Comparison of ENCODE assay signal across 14 mouse cellular contexts in genomic region chr13:54994576-54994975, GRCm38 (mm10). TPM values are rescaled to one million over a fixed set of nuclear protein-coding genes. Genes with fewer than 3 reads are reported as not detected.
DNase-seq lines count a peak whose midpoint lies in the region; ATAC-seq and TF ChIP-seq lines count a peak whose summit lies in the region.
"Had no signal": no experiment of that assay in that cellular context is flagged by ENCODE, and none has a peak within 500 bp of the region (broad histone marks: within the 10 kb centered on the region; RNA-seq: fewer than 3 reads in every experiment).

No protein-coding gene starts in this region.

- H3K4me2 ChIP-seq in heart, embryonic 13.5 days: no peak overlapping the region
- peak overlapping the region; percentile 16; the same call in 1 of the 2 replicates for H3K4me2 ChIP-seq in forebrain, embryonic 12.5 days
- H3K4me2 ChIP-seq in neural tube, embryonic 14.5 days (ENCODE audit: low read depth, low read length): no peak overlapping the region

- no peak for TF ChIP-seq CTCF in heart, adult 2 months (IDR thresholded peaks at IDR 0.05)

- no peak for TF ChIP-seq POLR2A in heart, adult 2 months (IDR thresholded peaks at IDR 0.05; ENCODE audit: insufficient read depth, low read depth, low read length)

- no peaks in the 10 kb centered on the region for H3K9me3 ChIP-seq in heart, embryonic 13.5 days
- no peaks in the 10 kb centered on the region for H3K9me3 ChIP-seq in forebrain, embryonic 12.5 days
- no peaks in the 10 kb centered on the region for H3K9me3 ChIP-seq in neural tube, embryonic 14.5 days (ENCODE audit: control insufficient read depth, low read length)

- H3K27ac ChIP-seq in heart, embryonic 13.5 days (replicated peaks): peak overlapping the region; percentile 56
- no peak overlapping the region for H3K27ac ChIP-seq in heart, adult 2 months
- H3K27ac ChIP-seq in forebrain, embryonic 12.5 days: peak overlapping the region; percentile 59
- H3K27ac ChIP-seq in neural tube, embryonic 14.5 days (ENCODE audit: low read depth, low read length): peak overlapping the region; percentile 22; the same call in 1 of the 2 replicates
- H3K27ac ChIP-seq: left cerebral cortex, adult 2 months had no signal

- no peaks in the 10 kb centered on the region for H3K79me2 ChIP-seq in heart, adult 2 months (replicated peaks; ENCODE audit: control insufficient read depth, insufficient read depth, low read length)

- TF ChIP-seq EP300 in heart, adult 2 months (IDR thresholded peaks at IDR 0.05; ENCODE audit: insufficient read depth, low read depth, low read length): no peak

- DNase-seq in heart, adult 2 months: no peak
- peak; percentile 70 for DNase-seq in mesoderm, embryonic 11.5 days (ENCODE audit: low read depth, low spot score)
- no peak for DNase-seq in cerebellum, postnatal 4 days (ENCODE audit: low spot score in 2 of 2)
- no peak for DNase-seq in spleen, postnatal 10 days (ENCODE audit: low spot score in 2 of 2)
- DNase-seq: cerebellum, postnatal 14 days; kidney, postnatal 4 days; lung, postnatal 14 days had no signal

- ATAC-seq in heart, embryonic 13.5 days (ENCODE audit: extremely low read depth, insufficient number of reproducible peaks, low FRiP score, low TSS enrichment): no peak
- ATAC-seq in forebrain, embryonic 12.5 days (ENCODE audit: low FRiP score): peak; percentile 54
- peak; percentile 24; the same call in 1 of the 2 replicates for ATAC-seq in neural tube, embryonic 14.5 days (ENCODE audit: low read depth)
- no peak for ATAC-seq in activated CD4-positive, CD25-positive, alpha-beta regulatory T cell, adult 4 months
- ATAC-seq: inflammation-experienced regulatory T-cells, adult 6 months had no signal

- WGBS in heart, embryonic 13.5 days: 22% methylated on average over 4 of the region's 4 CpGs
- WGBS in heart, adult 2 months: 24% methylated on average over 4 of the region's 4 CpGs
- WGBS in forebrain, embryonic 12.5 days: 1% methylated on average over 4 of the region's 4 CpGs
- 3% methylated on average over 4 of the region's 4 CpGs for WGBS in neural tube, embryonic 14.5 days

- H3K9ac ChIP-seq in heart, embryonic 13.5 days: no peak overlapping the region
- no peak overlapping the region for H3K9ac ChIP-seq in heart, adult 2 months (ENCODE audit: low read depth, low read length)
- no peak overlapping the region for H3K9ac ChIP-seq in forebrain, embryonic 12.5 days
- H3K9ac ChIP-seq in neural tube, embryonic 14.5 days (replicated peaks; ENCODE audit: low read depth, low read length): no peak overlapping the region

- no peak overlapping the region for H3K4me3 ChIP-seq in heart, embryonic 13.5 days
- H3K4me3 ChIP-seq in heart, adult 2 months: no peak overlapping the region
- no peak overlapping the region for H3K4me3 ChIP-seq in forebrain, embryonic 12.5 days (replicated peaks)
- H3K4me3 ChIP-seq in neural tube, embryonic 14.5 days (ENCODE audit: low read depth, low read length): no peak overlapping the region
- H3K4me3 ChIP-seq: left cerebral cortex, adult 2 months had no signal

- H3K36me3 ChIP-seq in heart, embryonic 13.5 days: no peaks in the 10 kb centered on the region
- H3K36me3 ChIP-seq in heart, adult 2 months (ENCODE audit: control insufficient read depth, insufficient read depth, low read length): no peaks in the 10 kb centered on the region
- H3K36me3 ChIP-seq in forebrain, embryonic 12.5 days (replicated peaks): no peaks in the 10 kb centered on the region
- no peaks in the 10 kb centered on the region for H3K36me3 ChIP-seq in neural tube, embryonic 14.5 days (ENCODE audit: control insufficient read depth, insufficient read depth, low read length)

- H3K27me3 ChIP-seq in heart, embryonic 13.5 days (replicated peaks): peaks cover 26% of the 10 kb centered on the region
- no peaks in the 10 kb centered on the region for H3K27me3 ChIP-seq in heart, adult 2 months (ENCODE audit: control insufficient read depth, insufficient read depth, low read length)
- H3K27me3 ChIP-seq in forebrain, embryonic 12.5 days: peaks cover 53% of the 10 kb centered on the region
- H3K27me3 ChIP-seq in neural tube, embryonic 14.5 days (ENCODE audit: control insufficient read depth, insufficient read depth, low read length): no peaks in the 10 kb centered on the region; the same call in 1 of the 2 replicates

- H3K4me1 ChIP-seq in heart, embryonic 13.5 days: peaks cover 11% of the 10 kb centered on the region
- no peaks in the 10 kb centered on the region; the same call in 1 of the 2 replicates for H3K4me1 ChIP-seq in heart, adult 2 months (ENCODE audit: control insufficient read depth, insufficient read depth, low read length)
- H3K4me1 ChIP-seq in forebrain, embryonic 12.5 days: peaks cover 38% of the 10 kb centered on the region
- 0 out of 2 replicates have a peak, but pooled peaks cover 8% of the 10 kb centered on the region for H3K4me1 ChIP-seq in neural tube, embryonic 14.5 days (ENCODE audit: control insufficient read depth, insufficient read depth, low read length)

- intact Hi-C loops in heart, adult 2 months (cut with DNase I): no loop called here

RNA-seq across cellular contexts. Expression of gene Hk3, which starts 26.6 kb away (rescaled TPM):
- 0.89 and 1.0 TPM in 2 replicates for polyA plus RNA-seq in heart, embryonic 13.5 days (2015; fragmentation: Nextera tagmentation; extraction: Ambion mirVana)
- total RNA-seq in heart, adult 2 months (2021): under 1 TPM; 0.84 to 0.91 TPM
- polyA plus RNA-seq in heart, adult 2 months (2012; rRNA removed): 1.2 and 1.3 TPM in 2 replicates
- polyA plus RNA-seq in forebrain, embryonic 12.5 days (2016; fragmentation: Nextera tagmentation; extraction: Ambion mirVana): 0.32 and 0.96 TPM in 2 replicates
- 0.13 and 1.0 TPM in 2 replicates for polyA plus RNA-seq in neural tube, embryonic 14.5 days (2014; fragmentation: Nextera tagmentation; extraction: Ambion mirVana)
- polyA plus RNA-seq in activated CD4-positive, CD25-positive, alpha-beta regulatory T cell, adult 4 months (2017; shearing (Covaris generic)): under 1 TPM; 0.41 to 0.68 TPM
- polyA plus RNA-seq: C2C12 had no signal

RNA-seq across cellular contexts. Expression of gene Unc5a, which starts 45.4 kb away (rescaled TPM):
- 2.3 and 2.6 TPM in 2 replicates for polyA plus RNA-seq in heart, embryonic 13.5 days (2015; fragmentation: Nextera tagmentation; extraction: Ambion mirVana)
- under 1 TPM; 0.57 to 0.73 TPM for total RNA-seq in heart, adult 2 months (2021)
- 0.91 and 1.2 TPM in 2 replicates for polyA plus RNA-seq in heart, adult 2 months (2012; rRNA removed)
- 4.8 and 5.6 TPM in 2 replicates for polyA plus RNA-seq in forebrain, embryonic 12.5 days (2016; fragmentation: Nextera tagmentation; extraction: Ambion mirVana)
- 12.4 and 15.7 TPM in 2 replicates for polyA plus RNA-seq in neural tube, embryonic 14.5 days (2014; fragmentation: Nextera tagmentation; extraction: Ambion mirVana)
- under 1 TPM; 0.74 to 0.76 TPM for polyA plus RNA-seq in activated CD4-positive, CD25-positive, alpha-beta regulatory T cell, adult 4 months (2017; shearing (Covaris generic))

Comparison
In these comparisons a context has a peak if more than half of its experiments do, and no peak if none do; other contexts are left out.
1. ATAC-seq: peak in forebrain, embryonic 12.5 days (single experiment) and neural tube, embryonic 14.5 days (single experiment); none in heart, embryonic 13.5 days (single experiment) and activated CD4-positive, CD25-positive, alpha-beta regulatory T cell, adult 4 months (single experiment).